Mouse (Mus musculus) G1E (cell line): ENCODE results near the gene Hpf1. TPM values are rescaled to one million over a fixed set of nuclear protein-coding genes. Genes with fewer than 3 reads are reported as not detected.
A peak's percentile ranks its signal among the peaks of the same experiment; 100 is the strongest.

Experiments
- ATAC-seq: 2 replicates; pipeline ENCODE4 v1.8.0; 2016; ENCODE audit warnings: mild to moderate bottlenecking; ENCODE audit not compliant: insufficient number of reproducible peaks, poor library complexity, low FRiP score, severe bottlenecking; ENCODE audit errors: extremely low read depth
- DNase-seq: peaks from one replicate; pipeline ENCODE4 v3.0.0; 2012; ENCODE audit warnings: low spot score
- H3K27me3 ChIP-seq: 2 replicates; pipeline ENCODE4 v1.6.1; 2012; ENCODE audit warnings: mild to moderate bottlenecking, low read length, inconsistent platforms; ENCODE audit not compliant: insufficient read depth
- H3K36me3 ChIP-seq: replicated peaks from 2 replicates; pipeline ENCODE3; 2012; ENCODE audit warnings: mild to moderate bottlenecking, inconsistent platforms
- H3K4me1 ChIP-seq: 2 replicates; pipeline ENCODE4 v1.6.1; 2012; ENCODE audit warnings: low read depth, low read length, inconsistent platforms, mixed read lengths; ENCODE audit not compliant: insufficient read depth
- H3K4me3 ChIP-seq: 2 replicates; pipeline ENCODE4 v1.5.1; 2012; ENCODE audit warnings: low read depth, mild to moderate bottlenecking, inconsistent platforms, low read length, moderate library complexity, mixed read lengths
- H3K9me3 ChIP-seq: replicated peaks from 2 replicates; pipeline ENCODE4 v1.6.1; 2012; ENCODE audit warnings: inconsistent platforms
- CTCF ChIP-seq: IDR thresholded peaks from 2 replicates; pipeline ENCODE4 v1.5.1; 2012; ENCODE audit warnings: low read depth, low read length, inconsistent platforms, mixed read lengths
- GATA1 ChIP-seq: IDR thresholded peaks from 2 replicates; pipeline ENCODE4 v1.6.1; 2012; ENCODE audit warnings: borderline replicate concordance, low read length, inconsistent platforms, mixed read lengths
- GATA2 ChIP-seq: IDR thresholded peaks from 2 replicates; pipeline ENCODE4 v1.6.1; 2012; ENCODE audit warnings: low read depth, low read length, inconsistent platforms, borderline replicate concordance
- POLR2AphosphoS5 ChIP-seq: IDR thresholded peaks from 2 replicates; pipeline ENCODE4 v1.6.1; 2012; ENCODE audit warnings: low read depth, low read length, inconsistent platforms; ENCODE audit not compliant: insufficient replicate concordance
- TAL1 ChIP-seq: conservative IDR thresholded peaks from 2 replicates; pipeline ENCODE4 v1.6.1; 2012; ENCODE audit warnings: low read depth, low read length, inconsistent platforms, mixed read lengths
- polyA plus RNA-seq: library from polyadenylated mRNA; stranded (reverse); fragments of >175 nt; gene quantifications from 2 replicates; pipeline ENCODE4 v1.2.3, GENCODE M21; 2012
- total RNA-seq, 2 experiments: library from RNA; stranded (forward) in 1 of 2; stranded (reverse) in 1 of 2; fragments of 200-1000 nt in 1 of 2; fragments of >200 nt in 1 of 2; fragmentation: Nextera tagmentation in 1 of 2; gene quantifications; 2 replicates each; pipeline ENCODE4 v1.2.3; 2014 to 2017

The Hpf1 gene
- total and polyA plus RNA-seq, 3 experiments, result 9.8 to 143 (median 125) TPM

GRCm38 (mm10) chr8:60949859-60950258 lies 59.6 kb downstream of the Hpf1 start:
- ATAC-seq, result 0 out of 2 replicates have a peak, but pooled peaks have one; percentile 15
- peaks cover 8% of the 10 kb centered on the region for H3K36me3 ChIP-seq
- H3K4me1 ChIP-seq, result peaks cover 48% of the 10 kb centered on the region
- TF ChIP-seq GATA2 (no peak), CTCF (no peak), GATA1 (no peak), POLR2AphosphoS5 (no peak), TAL1 (no peak)
- H3K4me3 ChIP-seq, result no peak overlapping the region; the same call in 1 of the 2 replicates
- no peaks in the 10 kb centered on the region for H3K27me3 ChIP-seq
- no peak for DNase-seq
- H3K9me3 ChIP-seq, result no peaks in the 10 kb centered on the region

- H3K4me1 ChIP-seq, result peaks cover 50% of the 10 kb centered on the region
- H3K36me3 ChIP-seq, result peaks cover 5% of the 10 kb centered on the region
- ATAC-seq, result no peak
- TF ChIP-seq GATA1 (no peak), CTCF (no peak), TAL1 (no peak), POLR2AphosphoS5 (no peak), GATA2 (no peak)
- H3K9me3 ChIP-seq, result no peaks in the 10 kb centered on the region
- no peaks in the 10 kb centered on the region for H3K27me3 ChIP-seq
- DNase-seq, result no peak
- H3K4me3 ChIP-seq, result no peak overlapping the region
These were observed 61.1 kb downstream of the Hpf1 start for GRCm38 (mm10) chr8:60951271-60951670.

- TF ChIP-seq GATA1 (no peak), GATA2 (no peak), POLR2AphosphoS5 (no peak), TAL1 (no peak), CTCF (no peak)
- H3K27me3 ChIP-seq, result no peaks in the 10 kb centered on the region
- no peaks in the 10 kb centered on the region for H3K9me3 ChIP-seq
- peaks cover 55% of the 10 kb centered on the region for H3K4me1 ChIP-seq
- DNase-seq (no peak), ATAC-seq (no peak)
- H3K36me3 ChIP-seq, result peaks cover 5% of the 10 kb centered on the region
- H3K4me3 ChIP-seq, result no peak overlapping the region
These were observed 61.5 kb downstream of the Hpf1 start for GRCm38 (mm10) chr8:60951757-60952156.

GRCm38 (mm10) chr8:60952803-60953202 lies 62.6 kb downstream of the Hpf1 start:
- TF ChIP-seq GATA2, result no peak
- no peak for TF ChIP-seq CTCF
- no peak for TF ChIP-seq POLR2AphosphoS5
- TF ChIP-seq TAL1, result no peak
- no peak for TF ChIP-seq GATA1
- ATAC-seq, result no peak
- Histone ChIP-seq H3K4me1 (peaks cover 62% of the 10 kb centered on the region), H3K4me3 (no peak overlapping the region), H3K27me3 (no peaks in the 10 kb centered on the region), H3K36me3 (peaks cover 5% of the 10 kb centered on the region), H3K9me3 (no peaks in the 10 kb centered on the region)
- DNase-seq, result no peak

- Histone ChIP-seq H3K4me1 (peaks cover 59% of the 10 kb centered on the region), H3K4me3 (peak overlapping the region; percentile 71), H3K36me3 (peaks cover 5% of the 10 kb centered on the region), H3K27me3 (no peaks in the 10 kb centered on the region), H3K9me3 (no peaks in the 10 kb centered on the region)
- TF ChIP-seq TAL1 (peak; percentile 79), GATA2 (0 out of 2 replicates have a peak, but pooled peaks have one; percentile 30), POLR2AphosphoS5 (no peak)
- DNase-seq, result no peak
- ATAC-seq, result peak; percentile 86
These were observed 64.2 kb downstream of the Hpf1 start for GRCm38 (mm10) chr8:60954281-60955014.

GRCm38 (mm10) chr8:60956847-60957246 lies 66.6 kb downstream of the Hpf1 start:
- H3K36me3 ChIP-seq, result peaks cover 2% of the 10 kb centered on the region
- H3K4me1 ChIP-seq, result peaks cover 51% of the 10 kb centered on the region
- H3K27me3 ChIP-seq, result no peaks in the 10 kb centered on the region
- TF ChIP-seq CTCF, result no peak
- TF ChIP-seq TAL1, result no peak
- TF ChIP-seq GATA2, result no peak
- TF ChIP-seq GATA1, result no peak
- TF ChIP-seq POLR2AphosphoS5, result no peak
- ATAC-seq (peak; percentile 31), DNase-seq (no peak)
- peak overlapping the region; percentile 15; the same call in 1 of the 2 replicates for H3K4me3 ChIP-seq
- no peaks in the 10 kb centered on the region for H3K9me3 ChIP-seq

Other genes with a start within 250 kb of the Hpf1 start
- 175 and 215 TPM in 2 replicates for gene Clcn3, start 92.9 kb downstream of the Hpf1 start, total RNA-seq (2014; fragmentation: Nextera tagmentation)
- gene Clcn3, start 92.9 kb downstream of the Hpf1 start, total RNA-seq (2017), result 136 and 147 TPM in 2 replicates
- 16.2 and 18.0 TPM in 2 replicates for gene Clcn3, start 92.9 kb downstream of the Hpf1 start, polyA plus RNA-seq
- 56.7 and 68.9 TPM in 2 replicates for gene Nek1, start 102.8 kb downstream of the Hpf1 start, total RNA-seq (2014; fragmentation: Nextera tagmentation)
- 32.1 and 34.9 TPM in 2 replicates for gene Nek1, start 102.8 kb downstream of the Hpf1 start, total RNA-seq (2017)
- gene Nek1, start 102.8 kb downstream of the Hpf1 start, polyA plus RNA-seq, result 6.7 and 6.9 TPM in 2 replicates